13 mouse cellular contexts compared by ENCODE assay signal in the genomic region with DNA sequence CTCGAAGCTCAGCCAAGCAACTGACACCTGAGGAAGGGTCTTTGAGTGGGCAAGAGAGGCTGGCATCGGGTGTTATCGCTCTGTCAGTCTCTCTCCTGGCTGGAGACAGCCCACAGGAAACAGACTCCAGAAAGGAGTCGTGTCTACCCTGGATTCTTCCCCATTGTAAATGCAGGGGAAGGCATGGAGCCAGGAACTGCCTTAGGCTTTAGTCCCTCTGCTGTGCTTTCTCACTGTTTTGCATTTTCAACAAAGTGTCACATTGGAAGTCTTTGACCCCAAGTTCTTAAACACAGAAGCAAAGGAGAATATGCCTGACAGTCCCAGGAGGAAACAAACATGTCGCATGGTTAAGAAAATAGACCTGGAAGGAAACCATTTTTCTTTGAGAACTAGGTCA.
DNase-seq lines count a peak whose midpoint lies in the region; ATAC-seq and TF ChIP-seq lines count a peak whose summit lies in the region.
"Had no signal": no experiment of that assay in that cellular context is flagged by ENCODE, and none has a peak within 500 bp of the region (broad histone marks: within the 10 kb centered on the region; RNA-seq: fewer than 3 reads in every experiment).

No protein-coding gene starts in this region.

- H3K9me3 ChIP-seq in forebrain, embryonic 15.5 days: no peaks in the 10 kb centered on the region
- no peaks in the 10 kb centered on the region for H3K9me3 ChIP-seq in forebrain, embryonic 10.5 days
- no peaks in the 10 kb centered on the region for H3K9me3 ChIP-seq in kidney, embryonic 15.5 days (replicated peaks)
- H3K9me3 ChIP-seq in midbrain, embryonic 16.5 days (replicated peaks; ENCODE audit: control insufficient read depth, low read length, poor library complexity, severe bottlenecking): no peaks in the 10 kb centered on the region
- no peaks in the 10 kb centered on the region for H3K9me3 ChIP-seq in midbrain, embryonic 15.5 days
- no peaks in the 10 kb centered on the region for H3K9me3 ChIP-seq in midbrain, postnatal 0 days (ENCODE audit: low read length)

- no peak overlapping the region for H3K9ac ChIP-seq in forebrain, embryonic 15.5 days (replicated peaks)
- no peak overlapping the region for H3K9ac ChIP-seq in kidney, embryonic 15.5 days
- H3K9ac ChIP-seq in midbrain, embryonic 16.5 days (ENCODE audit: low read depth, low read length): no peak overlapping the region
- H3K9ac ChIP-seq in midbrain, embryonic 15.5 days: no peak overlapping the region
- H3K9ac ChIP-seq in midbrain, postnatal 0 days (replicated peaks; ENCODE audit: low read length, poor library complexity, severe bottlenecking): no peak overlapping the region
- H3K9ac ChIP-seq: limb, embryonic 13.5 days; liver, postnatal 0 days had no signal

- H3K4me3 ChIP-seq in forebrain, embryonic 15.5 days: no peak overlapping the region
- H3K4me3 ChIP-seq in forebrain, embryonic 10.5 days: no peak overlapping the region
- H3K4me3 ChIP-seq in kidney, embryonic 15.5 days (replicated peaks): no peak overlapping the region
- H3K4me3 ChIP-seq in midbrain, embryonic 16.5 days (ENCODE audit: low read depth, low read length): no peak overlapping the region
- no peak overlapping the region for H3K4me3 ChIP-seq in midbrain, embryonic 15.5 days
- no peak overlapping the region for H3K4me3 ChIP-seq in midbrain, postnatal 0 days (ENCODE audit: low read depth, low read length)
- H3K4me3 ChIP-seq: limb, embryonic 13.5 days had no signal

- 0 out of 2 replicates have a peak, but pooled peaks cover 4% of the 10 kb centered on the region for H3K4me1 ChIP-seq in forebrain, embryonic 15.5 days
- H3K4me1 ChIP-seq in forebrain, embryonic 10.5 days: peaks cover 17% of the 10 kb centered on the region
- H3K4me1 ChIP-seq in kidney, embryonic 15.5 days: peaks cover 4% of the 10 kb centered on the region
- H3K4me1 ChIP-seq in midbrain, embryonic 16.5 days (ENCODE audit: control insufficient read depth, insufficient read depth, low read length): peaks cover 11% of the 10 kb centered on the region; the same call in 1 of the 2 replicates
- H3K4me1 ChIP-seq in midbrain, embryonic 15.5 days: peaks cover 10% of the 10 kb centered on the region
- peaks cover 4% of the 10 kb centered on the region for H3K4me1 ChIP-seq in midbrain, postnatal 0 days (ENCODE audit: insufficient read depth, low read length)

- H3K36me3 ChIP-seq in forebrain, embryonic 15.5 days: no peaks in the 10 kb centered on the region
- no peaks in the 10 kb centered on the region for H3K36me3 ChIP-seq in forebrain, embryonic 10.5 days (replicated peaks)
- no peaks in the 10 kb centered on the region for H3K36me3 ChIP-seq in kidney, embryonic 15.5 days
- H3K36me3 ChIP-seq in midbrain, embryonic 16.5 days (ENCODE audit: control insufficient read depth, insufficient read depth, low read length): no peaks in the 10 kb centered on the region
- H3K36me3 ChIP-seq in midbrain, embryonic 15.5 days (replicated peaks): no peaks in the 10 kb centered on the region
- H3K36me3 ChIP-seq in midbrain, postnatal 0 days (ENCODE audit: insufficient read depth, low read length): no peaks in the 10 kb centered on the region
- H3K36me3 ChIP-seq: limb, embryonic 13.5 days had no signal

- 0 out of 2 replicates have a peak overlapping the region, but pooled peaks have one; percentile 7 for H3K27ac ChIP-seq in forebrain, embryonic 15.5 days (replicated peaks)
- H3K27ac ChIP-seq in forebrain, embryonic 10.5 days: no peak overlapping the region
- H3K27ac ChIP-seq in kidney, embryonic 15.5 days: 0 out of 2 replicates have a peak overlapping the region, but pooled peaks have one; percentile 13
- H3K27ac ChIP-seq in midbrain, embryonic 16.5 days (ENCODE audit: low read length): peak overlapping the region; percentile 50; the same call in 1 of the 2 replicates
- no peak overlapping the region for H3K27ac ChIP-seq in midbrain, embryonic 15.5 days
- H3K27ac ChIP-seq in midbrain, postnatal 0 days (ENCODE audit: low read depth, low read length): no peak overlapping the region
- H3K27ac ChIP-seq: limb, embryonic 13.5 days had no signal

- no peak for ATAC-seq in forebrain, embryonic 15.5 days (replicated peaks)
- 0 out of 2 replicates have a peak, but pooled peaks have one; percentile 33 for ATAC-seq in kidney, embryonic 15.5 days (replicated peaks; ENCODE audit: low FRiP score)
- ATAC-seq in midbrain, embryonic 16.5 days: no peak
- no peak for ATAC-seq in midbrain, embryonic 15.5 days (replicated peaks)
- no peak for ATAC-seq in midbrain, postnatal 0 days (ENCODE audit: low FRiP score)
- ATAC-seq: liver, postnatal 0 days had no signal

- no peak for DNase-seq in forebrain, embryonic 10.5 days (ENCODE audit: extremely low spot score, low spot score)
- DNase-seq in kidney, adult 18-20 months: no peak
- peak; percentile 57 for DNase-seq in midbrain, postnatal 0 days (ENCODE audit: low spot score)
- no peak for DNase-seq in thymus, postnatal 4 days
- DNase-seq: B cell, adult 2 months; cerebellum, adult 18-20 months; gastrocnemius, postnatal 25 days; liver, postnatal 0 days had no signal

- no peak for TF ChIP-seq CTCF in midbrain, postnatal 0 days (IDR thresholded peaks at IDR 0.05)

- 61% methylated on average over 5 of the region's 5 CpGs for WGBS in forebrain, embryonic 15.5 days
- WGBS in forebrain, embryonic 10.5 days: 79% methylated on average over 5 of the region's 5 CpGs
- WGBS in kidney, embryonic 15.5 days: 21% methylated on average over 5 of the region's 5 CpGs
- WGBS in midbrain, embryonic 16.5 days: 59% methylated on average over 5 of the region's 5 CpGs
- 62% methylated on average over 5 of the region's 5 CpGs for WGBS in midbrain, embryonic 15.5 days
- WGBS in midbrain, postnatal 0 days: 60% methylated on average over 5 of the region's 5 CpGs

- no peak overlapping the region for H3K4me2 ChIP-seq in forebrain, embryonic 15.5 days (replicated peaks)
- no peak overlapping the region for H3K4me2 ChIP-seq in kidney, embryonic 15.5 days
- no peak overlapping the region for H3K4me2 ChIP-seq in midbrain, embryonic 16.5 days (ENCODE audit: low read length)
- H3K4me2 ChIP-seq in midbrain, embryonic 15.5 days: no peak overlapping the region
- no peak overlapping the region for H3K4me2 ChIP-seq in midbrain, postnatal 0 days (ENCODE audit: low read depth, low read length, poor library complexity, severe bottlenecking)
- H3K4me2 ChIP-seq: limb, embryonic 13.5 days had no signal

- no peaks in the 10 kb centered on the region for H3K27me3 ChIP-seq in forebrain, embryonic 15.5 days
- H3K27me3 ChIP-seq in forebrain, embryonic 10.5 days (ENCODE audit: poor library complexity, severe bottlenecking): no peaks in the 10 kb centered on the region
- no peaks in the 10 kb centered on the region for H3K27me3 ChIP-seq in kidney, embryonic 15.5 days
- H3K27me3 ChIP-seq in midbrain, embryonic 16.5 days (ENCODE audit: control insufficient read depth, insufficient read depth, low read depth, low read length): no peaks in the 10 kb centered on the region
- H3K27me3 ChIP-seq in midbrain, embryonic 15.5 days (replicated peaks): no peaks in the 10 kb centered on the region
- no peaks in the 10 kb centered on the region for H3K27me3 ChIP-seq in midbrain, postnatal 0 days (ENCODE audit: insufficient read depth, low read length)
- H3K27me3 ChIP-seq: limb, embryonic 13.5 days had no signal

Comparison
In these comparisons a context has a peak if more than half of its experiments do, and no peak if none do; other contexts are left out.
1. H3K27ac ChIP-seq: peak in forebrain, embryonic 15.5 days (single experiment), kidney, embryonic 15.5 days (single experiment) and midbrain, embryonic 16.5 days (single experiment); none in forebrain, embryonic 10.5 days (single experiment), midbrain, embryonic 15.5 days (single experiment) and midbrain, postnatal 0 days (single experiment).